Mouse (Mus musculus): ENCODE data around the gene Olfr523. TPM values are rescaled to one million over a fixed set of nuclear protein-coding genes. Genes with fewer than 3 reads are reported as not detected.

Olfr523 gene
- polyA plus RNA-seq, 1 experiment from 2014 or later: not detected

GRCm38 (mm10) chr7:140164664-140165063, 8.4 kb upstream of the Olfr523 start, which contains the start of gene Olfr522:
Olfr522 (minus strand) TSS chr7:140164764.
- H3K9me3 ChIP-seq (ENCODE audit: control insufficient read depth, low read length): no peaks in the 10 kb centered on the region
- no peaks in the 10 kb centered on the region for H3K4me1 ChIP-seq (replicated peaks; ENCODE audit: control insufficient read depth, insufficient read depth, low read length)
- 83% methylated on average over 7 of the region's 7 CpGs for WGBS
- ATAC-seq (replicated peaks; ENCODE audit: low FRiP score): no peak
- H3K4me2 ChIP-seq: no peak within 1 kb of the TSS
- H3K36me3 ChIP-seq (ENCODE audit: control insufficient read depth, insufficient read depth, low read length): no peaks in the 10 kb centered on the region
- no peak within 1 kb of the TSS for H3K9ac ChIP-seq (ENCODE audit: low read depth, low read length)
- H3K27me3 ChIP-seq (replicated peaks; ENCODE audit: control insufficient read depth, insufficient read depth, low read length): no peaks in the 10 kb centered on the region
- H3K27ac ChIP-seq (ENCODE audit: low read depth, low read length): no peak within 1 kb of the TSS
- no peak within 1 kb of the TSS for H3K4me3 ChIP-seq (ENCODE audit: low read depth, low read length)
- DNase-seq (ENCODE audit: low spot score): no peak

- 69% methylated on average over 1 of the region's 1 CpGs for WGBS
- Histone ChIP-seq H3K9me3 (ENCODE audit: control insufficient read depth, low read length) (no peaks in the 10 kb centered on the region), H3K36me3 (ENCODE audit: control insufficient read depth, insufficient read depth, low read length) (no peaks in the 10 kb centered on the region), H3K27me3 (replicated peaks; ENCODE audit: control insufficient read depth, insufficient read depth, low read length) (no peaks in the 10 kb centered on the region), H3K4me2 (no peak overlapping the region), H3K4me3 (ENCODE audit: low read depth, low read length) (no peak overlapping the region), H3K9ac (ENCODE audit: low read depth, low read length) (no peak overlapping the region), H3K27ac (ENCODE audit: low read depth, low read length) (no peak overlapping the region), H3K4me1 (replicated peaks; ENCODE audit: control insufficient read depth, insufficient read depth, low read length) (no peaks in the 10 kb centered on the region)
- DNase-seq (ENCODE audit: low spot score) (no peak), ATAC-seq (replicated peaks; ENCODE audit: low FRiP score) (no peak)
Observed at GRCm38 (mm10) chr7:140167950-140168349, 5.1 kb upstream of the Olfr523 start.

- WGBS: 69% methylated on average over 4 of the region's 4 CpGs
- Histone ChIP-seq H3K4me1 (replicated peaks; ENCODE audit: control insufficient read depth, insufficient read depth, low read length) (no peaks in the 10 kb centered on the region), H3K27me3 (replicated peaks; ENCODE audit: control insufficient read depth, insufficient read depth, low read length) (no peaks in the 10 kb centered on the region), H3K9me3 (ENCODE audit: control insufficient read depth, low read length) (no peaks in the 10 kb centered on the region), H3K36me3 (ENCODE audit: control insufficient read depth, insufficient read depth, low read length) (no peaks in the 10 kb centered on the region), H3K4me3 (ENCODE audit: low read depth, low read length) (no peak overlapping the region), H3K4me2 (no peak overlapping the region), H3K27ac (ENCODE audit: low read depth, low read length) (no peak overlapping the region), H3K9ac (ENCODE audit: low read depth, low read length) (no peak overlapping the region)
- no peak for DNase-seq (ENCODE audit: low spot score)
- ATAC-seq (replicated peaks; ENCODE audit: low FRiP score): no peak
Observed at GRCm38 (mm10) chr7:140169386-140169785, 3.6 kb upstream of the Olfr523 start.

- H3K4me1 ChIP-seq (replicated peaks; ENCODE audit: control insufficient read depth, insufficient read depth, low read length): no peaks in the 10 kb centered on the region
- DNase-seq (ENCODE audit: low spot score) (no peak), ATAC-seq (replicated peaks; ENCODE audit: low FRiP score) (no peak)
- H3K36me3 ChIP-seq (ENCODE audit: control insufficient read depth, insufficient read depth, low read length): no peaks in the 10 kb centered on the region
- H3K4me2 ChIP-seq: no peak overlapping the region
- no peak overlapping the region for H3K9ac ChIP-seq (ENCODE audit: low read depth, low read length)
- no peaks in the 10 kb centered on the region for H3K27me3 ChIP-seq (replicated peaks; ENCODE audit: control insufficient read depth, insufficient read depth, low read length)
- no peak overlapping the region for H3K4me3 ChIP-seq (ENCODE audit: low read depth, low read length)
- WGBS: 91% methylated on average over 3 of the region's 3 CpGs
- no peaks in the 10 kb centered on the region for H3K9me3 ChIP-seq (ENCODE audit: control insufficient read depth, low read length)
- H3K27ac ChIP-seq (ENCODE audit: low read depth, low read length): no peak overlapping the region
Observed at GRCm38 (mm10) chr7:140170863-140171262, 2.2 kb upstream of the Olfr523 start.

- H3K9ac ChIP-seq (ENCODE audit: low read depth, low read length): no peak overlapping the region
- no peaks in the 10 kb centered on the region for H3K36me3 ChIP-seq (ENCODE audit: control insufficient read depth, insufficient read depth, low read length)
- no peak overlapping the region for H3K4me3 ChIP-seq (ENCODE audit: low read depth, low read length)
- no peak for ATAC-seq (replicated peaks; ENCODE audit: low FRiP score)
- 85% methylated on average over 2 of the region's 2 CpGs for WGBS
- no peaks in the 10 kb centered on the region for H3K27me3 ChIP-seq (replicated peaks; ENCODE audit: control insufficient read depth, insufficient read depth, low read length)
- H3K9me3 ChIP-seq (ENCODE audit: control insufficient read depth, low read length): no peaks in the 10 kb centered on the region
- no peaks in the 10 kb centered on the region for H3K4me1 ChIP-seq (replicated peaks; ENCODE audit: control insufficient read depth, insufficient read depth, low read length)
- no peak for DNase-seq (ENCODE audit: low spot score)
- H3K27ac ChIP-seq (ENCODE audit: low read depth, low read length): no peak overlapping the region
- no peak overlapping the region for H3K4me2 ChIP-seq
Observed at GRCm38 (mm10) chr7:140179176-140179575, 6.2 kb downstream of the Olfr523 start.

- Histone ChIP-seq H3K27ac (ENCODE audit: low read depth, low read length) (no peak overlapping the region), H3K9me3 (ENCODE audit: control insufficient read depth, low read length) (no peaks in the 10 kb centered on the region), H3K9ac (ENCODE audit: low read depth, low read length) (no peak overlapping the region), H3K4me3 (ENCODE audit: low read depth, low read length) (no peak overlapping the region), H3K4me2 (no peak overlapping the region), H3K27me3 (replicated peaks; ENCODE audit: control insufficient read depth, insufficient read depth, low read length) (no peaks in the 10 kb centered on the region), H3K36me3 (ENCODE audit: control insufficient read depth, insufficient read depth, low read length) (no peaks in the 10 kb centered on the region), H3K4me1 (replicated peaks; ENCODE audit: control insufficient read depth, insufficient read depth, low read length) (no peaks in the 10 kb centered on the region)
- WGBS: 83% methylated on average over 2 of the region's 2 CpGs
- DNase-seq (ENCODE audit: low spot score) (no peak), ATAC-seq (replicated peaks; ENCODE audit: low FRiP score) (no peak)
Observed at GRCm38 (mm10) chr7:140180692-140181091, 7.7 kb downstream of the Olfr523 start.

GRCm38 (mm10) chr7:140184206-140184605, 11.2 kb downstream of the Olfr523 start:
- no peak overlapping the region for H3K4me2 ChIP-seq
- H3K27ac ChIP-seq (ENCODE audit: low read depth, low read length): no peak overlapping the region
- H3K36me3 ChIP-seq (ENCODE audit: control insufficient read depth, insufficient read depth, low read length): no peaks in the 10 kb centered on the region
- H3K4me3 ChIP-seq (ENCODE audit: low read depth, low read length): no peak overlapping the region
- DNase-seq (ENCODE audit: low spot score) (no peak), ATAC-seq (replicated peaks; ENCODE audit: low FRiP score) (no peak)
- no peaks in the 10 kb centered on the region for H3K4me1 ChIP-seq (replicated peaks; ENCODE audit: control insufficient read depth, insufficient read depth, low read length)
- no peaks in the 10 kb centered on the region for H3K9me3 ChIP-seq (ENCODE audit: control insufficient read depth, low read length)
- H3K9ac ChIP-seq (ENCODE audit: low read depth, low read length): no peak overlapping the region
- no peaks in the 10 kb centered on the region for H3K27me3 ChIP-seq (replicated peaks; ENCODE audit: control insufficient read depth, insufficient read depth, low read length)
- 82% methylated on average over 4 of the region's 4 CpGs for WGBS

GRCm38 (mm10) chr7:140186646-140187620, 13.9 kb downstream of the Olfr523 start:
- no peaks in the 10 kb centered on the region for H3K4me1 ChIP-seq (replicated peaks; ENCODE audit: control insufficient read depth, insufficient read depth, low read length)
- H3K4me2 ChIP-seq: no peak overlapping the region
- H3K4me3 ChIP-seq (ENCODE audit: low read depth, low read length): no peak overlapping the region
- 64% methylated on average over 18 of the region's 18 CpGs for WGBS
- ATAC-seq (replicated peaks; ENCODE audit: low FRiP score) (0 out of 2 replicates have a peak, but pooled peaks have one; percentile 25), DNase-seq (ENCODE audit: low spot score) (no peak)
- no peaks in the 10 kb centered on the region for H3K36me3 ChIP-seq (ENCODE audit: control insufficient read depth, insufficient read depth, low read length)
- no peaks in the 10 kb centered on the region for H3K9me3 ChIP-seq (ENCODE audit: control insufficient read depth, low read length)
- no peaks in the 10 kb centered on the region for H3K27me3 ChIP-seq (replicated peaks; ENCODE audit: control insufficient read depth, insufficient read depth, low read length)
- no peak overlapping the region for H3K9ac ChIP-seq (ENCODE audit: low read depth, low read length)
- H3K27ac ChIP-seq (ENCODE audit: low read depth, low read length): no peak overlapping the region

Data from liver, embryonic 11.5 days (tissue).